Mouse (Mus musculus): ENCODE results near the gene Cxcl3.

DNA sequence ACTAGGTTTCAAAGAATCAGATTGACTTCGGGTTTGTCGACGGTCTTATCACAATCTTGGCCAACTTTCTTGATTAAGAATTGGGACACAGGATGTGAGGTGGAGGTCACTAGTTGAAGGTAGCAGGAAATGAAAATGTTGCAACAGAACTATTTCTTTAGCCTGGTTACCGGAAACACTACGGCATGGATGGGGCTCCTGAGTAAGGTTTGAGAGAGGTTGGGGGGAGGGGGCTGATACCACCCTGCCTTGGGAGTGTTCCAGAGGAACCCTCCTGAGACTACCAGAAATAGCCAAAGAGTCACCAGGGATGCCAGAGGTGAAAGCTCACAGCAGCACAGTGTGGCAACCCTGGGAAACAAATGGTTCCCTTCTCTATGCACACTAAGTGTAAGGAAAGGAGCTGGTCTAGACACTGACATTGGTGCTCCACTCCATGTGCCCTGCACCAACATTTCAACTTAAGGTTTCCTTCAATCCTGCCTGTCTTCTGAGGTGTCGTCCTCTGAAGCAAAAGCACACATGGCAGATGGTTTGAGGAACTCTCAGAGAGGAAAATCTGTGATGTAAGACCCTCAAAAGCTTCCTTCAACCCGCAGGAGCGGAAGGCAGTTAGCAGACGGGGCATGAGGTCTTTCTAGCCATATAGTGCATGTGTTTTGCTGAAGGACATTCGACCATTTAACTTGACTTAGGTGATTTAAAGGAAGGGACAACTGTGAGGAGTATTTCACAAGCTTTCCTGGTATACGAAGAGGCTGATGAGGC, 3.6 kb downstream of the Cxcl3 start:
- TF ChIP-seq CTCF (IDR thresholded peaks at IDR 0.05; ENCODE audit: insufficient read depth, low read length) (no peak), POLR2A (IDR thresholded peaks at IDR 0.05; ENCODE audit: borderline replicate concordance, extremely low read depth, low read depth, low read length) (no peak)

Measured in lung, adult 2 months (tissue).